Mouse (Mus musculus) forebrain, embryonic 14.5 days (tissue): ENCODE results near the gene Mutyh. TPM values are rescaled to one million over a fixed set of nuclear protein-coding genes. Genes with fewer than 3 reads are reported as not detected.

Experiments used
- polyA plus RNA-seq: library from polyadenylated mRNA; unstranded; fragments of >200 nt; fragmentation: Nextera tagmentation; extraction: Ambion mirVana; gene quantifications from 2 replicates; pipeline ENCODE4 v1.2.1, GENCODE M21; 2014

Mutyh gene
- polyA plus RNA-seq, 1 experiment from 2014 or later: 8.0 TPM

Other genes with a start within 250 kb of the Mutyh start
- gene Ccdc17, start 211.1 kb upstream of the Mutyh start, polyA plus RNA-seq: 3.1 and 3.8 TPM in 2 replicates
- gene Nasp, start 179.8 kb upstream of the Mutyh start, polyA plus RNA-seq: 125 and 129 TPM in 2 replicates
- gene Akr1a1, start 156.0 kb upstream of the Mutyh start, polyA plus RNA-seq: 910 and 955 TPM in 2 replicates
- 561 and 632 TPM in 2 replicates for gene Prdx1, start 122.2 kb upstream of the Mutyh start, polyA plus RNA-seq
- gene Mmachc, start 99.3 kb upstream of the Mutyh start, polyA plus RNA-seq: 13.2 and 15.2 TPM in 2 replicates
- gene Ccdc163, start 99.2 kb upstream of the Mutyh start, polyA plus RNA-seq: 14.6 and 16.9 TPM in 2 replicates
- 4.0 and 4.8 TPM in 2 replicates for gene Tesk2, start 86.8 kb upstream of the Mutyh start, polyA plus RNA-seq
- 34.0 and 34.5 TPM in 2 replicates for gene Toe1, start 83 bp upstream of the Mutyh start, polyA plus RNA-seq
- gene Hpdl, start 14.0 kb downstream of the Mutyh start, polyA plus RNA-seq: 0.77 and 0.78 TPM in 2 replicates
- gene Zswim5, start 69.7 kb downstream of the Mutyh start, polyA plus RNA-seq: 8.5 and 11.1 TPM in 2 replicates
- gene Urod, start 186.7 kb downstream of the Mutyh start, polyA plus RNA-seq: 66.1 and 70.3 TPM in 2 replicates
- 13.1 and 15.3 TPM in 2 replicates for gene Hectd3, start 187.6 kb downstream of the Mutyh start, polyA plus RNA-seq
- 47.5 and 51.4 TPM in 2 replicates for gene Eif2b3, start 211.7 kb downstream of the Mutyh start, polyA plus RNA-seq